Mouse (Mus musculus) lung, postnatal 0 days (tissue): Measurements from ENCODE around the gene Scfd1.

Experiments
- CTCF ChIP-seq: IDR thresholded peaks from 2 replicates; pipeline ENCODE4 v1.5.1; 2016; ENCODE audit warnings: antibody characterized with exemption, mild to moderate bottlenecking
- EP300 ChIP-seq: IDR thresholded peaks from 2 replicates; pipeline ENCODE4 v1.6.1; 2016; ENCODE audit warnings: antibody characterized with exemption, mild to moderate bottlenecking, control low read depth

- TF ChIP-seq CTCF (no peak), EP300 (no peak)
Observed at GRCm38 (mm10) chr12:51377888-51378190, 529 bp downstream of the Scfd1 start.
